Mouse (Mus musculus) fat pad, adult 2 months (tissue): ENCODE data around the gene Rap1gap2.

Experiments
- DNase-seq: peaks from one replicate; pipeline ENCODE4 v3.0.0-alpha.2; 2011; ENCODE audit warnings: low read depth, low spot score; ENCODE audit errors: extremely low read depth

Rap1gap2 gene

GRCm38 (mm10) chr11:74337931-74338330 lies 272.8 kb downstream of the Rap1gap2 start, which contains the start of gene Olfr410:
Gene Olfr410 (minus strand): TSS chr11:74338031.
- no peak for DNase-seq
